Mouse (Mus musculus) bone marrow macrophage, adult 2 months (primary cell): ENCODE measurements around the gene Jdp2. TPM values are rescaled to one million over a fixed set of nuclear protein-coding genes. Genes with fewer than 3 reads are reported as not detected.

Experiments
- H3K27ac ChIP-seq: 2 replicates; pipeline ENCODE4 v1.5.1; 2012; ENCODE audit warnings: low read depth, low read length; ENCODE audit not compliant: insufficient read depth
- H3K4me1 ChIP-seq: 2 replicates; pipeline ENCODE4 v1.6.1; 2012; ENCODE audit warnings: low read length; ENCODE audit not compliant: control insufficient read depth, insufficient read depth
- H3K4me3 ChIP-seq: 2 replicates; pipeline ENCODE4 v1.5.1; 2012; ENCODE audit warnings: mild to moderate bottlenecking, low read length, moderate library complexity; ENCODE audit not compliant: insufficient read depth
- CTCF ChIP-seq: IDR thresholded peaks from 2 replicates; pipeline ENCODE4 v1.5.1; 2012; ENCODE audit warnings: low read depth, mild to moderate bottlenecking, low read length, moderate library complexity
- POLR2A ChIP-seq: IDR thresholded peaks from 2 replicates; pipeline ENCODE4 v1.6.1; 2012; ENCODE audit warnings: mild to moderate bottlenecking, low read depth, low read length, borderline replicate concordance
- polyA plus RNA-seq: library from polyadenylated mRNA; stranded (reverse); fragments of >200 nt; gene quantifications from 2 replicates; pipeline ENCODE4 v1.2.4, GENCODE M21; 2012; ENCODE audit not compliant: missing spikeins, insufficient read depth, insufficient read length

Gene Jdp2
- polyA plus RNA-seq, 1 experiment, result 9.5 TPM

DNA sequence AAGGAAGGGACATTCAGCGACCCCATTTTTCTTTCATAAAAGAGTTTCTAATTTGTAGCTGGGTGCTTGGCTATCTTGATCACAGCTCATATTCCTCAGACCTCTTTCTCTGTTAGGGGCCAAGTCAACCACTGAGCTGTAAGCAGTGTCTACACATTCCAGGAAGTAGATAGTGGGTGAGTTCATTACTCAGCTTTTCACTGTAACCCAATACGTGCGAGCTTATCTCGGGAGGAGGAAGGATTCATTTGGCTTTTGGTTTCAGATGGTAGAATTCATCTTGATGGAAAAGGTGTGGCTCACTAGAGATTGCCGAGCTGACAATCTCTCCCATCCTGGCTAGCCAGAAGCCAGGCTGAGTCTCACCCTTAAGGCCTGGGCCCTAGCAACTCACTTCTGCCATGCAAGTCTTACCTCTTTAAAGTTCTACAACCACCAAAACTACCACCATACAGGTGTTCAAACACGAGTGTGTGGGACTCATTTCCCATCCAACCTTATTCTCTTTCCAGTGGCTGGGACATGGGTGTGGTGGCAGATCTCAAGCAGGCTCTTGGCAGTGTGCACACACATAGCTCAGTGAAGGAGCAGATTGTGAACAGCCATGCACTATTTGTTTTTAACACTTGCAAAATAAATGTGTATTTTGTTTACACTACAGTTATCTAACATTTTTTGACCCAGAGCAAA is 23.9 kb upstream of the Jdp2 start:
- peaks cover 33% of the 10 kb centered on the region for H3K4me1 ChIP-seq
- no peak overlapping the region for H3K27ac ChIP-seq
- H3K4me3 ChIP-seq, result no peak overlapping the region

DNA sequence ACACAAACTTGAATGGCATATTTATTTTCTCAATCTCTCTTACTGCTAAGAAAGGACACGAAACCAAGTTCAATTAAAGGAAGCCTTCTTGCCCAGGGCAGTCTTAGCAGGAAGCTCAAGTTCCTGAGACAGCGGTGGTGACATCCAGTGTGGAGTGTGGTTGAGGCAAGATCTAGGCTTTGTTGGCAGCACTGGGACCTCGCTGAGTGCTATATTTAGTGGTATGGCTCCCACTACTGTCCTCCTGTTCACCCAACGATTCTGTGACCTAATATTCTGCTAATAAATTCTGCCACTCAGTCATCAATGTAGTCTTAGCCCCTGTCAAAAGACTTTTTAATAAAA is 23.4 kb upstream of the Jdp2 start:
- Histone ChIP-seq H3K4me1 (peaks cover 31% of the 10 kb centered on the region), H3K27ac (no peak overlapping the region), H3K4me3 (no peak overlapping the region)
- TF ChIP-seq POLR2A (no peak), CTCF (no peak)

More for the DNA sequence above, 23.9 kb upstream of the Jdp2 start:
- no peak for TF ChIP-seq POLR2A
- no peak for TF ChIP-seq CTCF

DNA sequence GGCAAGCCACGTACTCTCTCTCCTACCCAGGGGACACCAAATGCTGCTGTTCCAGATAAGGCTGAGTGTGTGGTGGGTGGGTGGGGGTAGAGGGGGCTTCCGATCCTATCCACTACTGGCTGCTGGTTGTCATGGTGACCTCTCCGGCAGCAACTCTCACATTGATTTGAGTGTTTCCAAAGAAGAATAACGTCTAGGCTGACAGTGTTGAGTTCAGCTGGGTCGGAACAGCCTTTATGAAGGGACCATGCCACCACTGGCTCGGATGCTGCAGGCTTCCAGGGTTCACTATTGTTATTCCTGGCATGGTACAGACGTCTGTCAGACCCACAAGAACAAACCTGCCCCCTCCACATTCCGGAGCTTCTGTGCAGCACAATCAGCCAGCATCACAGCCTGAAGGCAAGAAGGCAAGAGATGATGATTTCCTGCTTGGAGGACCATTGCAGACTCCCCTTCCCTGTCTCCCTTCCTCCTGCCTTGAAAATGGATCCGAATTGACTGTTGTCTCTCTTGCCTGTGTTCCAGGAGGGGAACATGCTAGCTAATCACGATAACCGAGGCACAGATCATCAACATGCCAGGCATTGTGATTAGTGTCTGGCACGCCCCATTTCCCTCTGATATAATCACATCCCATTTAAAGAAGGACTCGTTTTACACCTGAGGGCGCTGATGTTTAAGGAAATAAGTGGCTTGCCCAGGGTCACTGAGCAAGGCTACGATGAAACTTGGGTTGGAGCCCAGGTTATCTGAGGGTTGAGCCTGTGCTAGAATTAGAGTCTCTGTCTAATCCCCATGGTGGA is 17.4 kb upstream of the Jdp2 start:
- no peak for TF ChIP-seq CTCF
- no peak for TF ChIP-seq POLR2A
- H3K27ac ChIP-seq, result no peak overlapping the region
- no peak overlapping the region for H3K4me3 ChIP-seq
- no peaks in the 10 kb centered on the region for H3K4me1 ChIP-seq

- Histone ChIP-seq H3K4me1 (no peaks in the 10 kb centered on the region), H3K27ac (no peak overlapping the region), H3K4me3 (no peak overlapping the region)
- TF ChIP-seq CTCF (no peak), POLR2A (no peak)
Measured at GRCm38 (mm10) chr12:85582067-85582316, 16.8 kb upstream of the Jdp2 start.

GRCm38 (mm10) chr12:85585761-85586258 is 13.0 kb upstream of the Jdp2 start:
- H3K4me3 ChIP-seq, result no peak overlapping the region
- TF ChIP-seq POLR2A (no peak), CTCF (no peak)
- no peak overlapping the region for H3K27ac ChIP-seq
- peaks cover 19% of the 10 kb centered on the region for H3K4me1 ChIP-seq

DNA sequence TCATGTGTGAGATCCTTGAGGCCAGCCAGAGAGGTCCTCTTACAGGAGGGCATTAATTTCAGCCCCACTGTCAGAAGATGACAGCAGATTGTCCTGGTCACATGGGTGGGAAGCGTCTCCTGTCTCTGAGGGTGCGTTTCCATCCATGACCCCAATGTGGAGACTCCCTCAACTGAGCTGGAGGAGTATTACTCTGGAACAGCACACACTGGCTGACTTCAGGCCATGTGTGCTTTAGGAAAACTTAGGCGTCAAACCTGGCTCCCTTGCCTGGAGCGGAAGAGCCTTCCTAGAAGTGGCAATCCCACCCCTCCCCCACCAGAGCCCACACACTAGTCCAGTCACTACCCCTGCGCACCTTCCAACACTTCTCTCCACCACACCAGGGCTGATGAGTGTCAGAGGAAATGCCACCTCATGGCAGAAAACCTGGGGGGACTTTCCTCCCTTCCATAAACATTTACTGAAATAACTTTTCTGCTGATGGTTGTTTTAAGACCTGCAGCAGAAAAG is 8.9 kb upstream of the Jdp2 start:
- no peak for TF ChIP-seq POLR2A
- no peak for TF ChIP-seq CTCF
- Histone ChIP-seq H3K4me1 (peaks cover 29% of the 10 kb centered on the region), H3K27ac (peak overlapping the region; percentile 73), H3K4me3 (no peak overlapping the region)

DNA sequence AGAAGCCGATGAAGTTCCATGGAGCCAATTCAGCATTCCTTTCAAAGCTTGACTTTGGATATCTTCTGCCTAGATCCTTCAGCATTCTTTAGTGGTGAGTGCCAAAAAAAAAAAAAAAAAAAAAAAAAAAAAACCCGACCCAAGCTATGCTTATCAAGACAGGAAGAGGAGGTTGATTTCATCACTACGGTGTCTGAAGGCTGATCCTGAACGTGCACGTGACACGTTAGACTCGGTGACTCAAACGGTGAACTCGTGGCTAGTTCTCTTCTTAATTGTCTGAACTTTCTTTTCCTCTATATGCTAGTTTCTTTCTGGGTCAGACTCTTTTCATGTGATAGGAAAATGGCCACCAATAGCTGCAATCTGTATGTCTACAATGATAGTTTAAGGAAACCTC is 5.9 kb upstream of the Jdp2 start:
- H3K4me1 ChIP-seq, result peaks cover 44% of the 10 kb centered on the region
- no peak overlapping the region for H3K4me3 ChIP-seq
- TF ChIP-seq CTCF (no peak), POLR2A (no peak)
- no peak overlapping the region for H3K27ac ChIP-seq

- peaks cover 37% of the 10 kb centered on the region for H3K4me1 ChIP-seq
Measured at GRCm38 (mm10) chr12:85594390-85594789, 4.4 kb upstream of the Jdp2 start.

DNA sequence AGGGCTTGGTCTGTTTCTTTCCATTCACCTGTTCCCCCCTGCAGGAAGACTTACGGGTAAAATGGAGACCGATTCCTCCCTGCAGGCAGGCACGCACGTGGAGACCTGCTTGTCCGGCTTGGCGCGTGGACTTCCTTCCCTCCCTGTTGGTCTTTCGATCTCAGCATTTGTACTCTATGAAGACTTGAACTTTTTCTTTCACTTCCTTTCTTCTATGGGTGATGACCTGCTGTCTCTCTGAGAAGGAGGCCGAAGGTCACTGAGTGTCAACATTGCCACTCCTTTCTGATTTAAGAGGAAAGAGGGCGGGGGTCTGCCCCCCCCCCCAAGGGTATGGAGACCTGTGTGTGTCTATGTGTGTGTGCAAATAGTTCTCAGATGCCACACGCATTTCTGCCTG is 774 bp upstream of the Jdp2 start:
- no peak for TF ChIP-seq POLR2A
- no peak for TF ChIP-seq CTCF
- peak overlapping the region; percentile 54 for H3K27ac ChIP-seq
- peaks cover 49% of the 10 kb centered on the region for H3K4me1 ChIP-seq
- peak overlapping the region; percentile 80 for H3K4me3 ChIP-seq

More at GRCm38 (mm10) chr12:85594390-85594789, 4.4 kb upstream of the Jdp2 start:
- Histone ChIP-seq H3K27ac (no peak overlapping the region), H3K4me3 (no peak overlapping the region)
- TF ChIP-seq CTCF, result no peak

- TF ChIP-seq POLR2A (no peak), CTCF (no peak)
- Histone ChIP-seq H3K4me1 (peaks cover 61% of the 10 kb centered on the region), H3K4me3 (peak overlapping the region; percentile 80), H3K27ac (no peak overlapping the region)
Measured at GRCm38 (mm10) chr12:85599478-85600152, 788 bp downstream of the Jdp2 start.
